Mouse (Mus musculus) retina, adult 2 months (tissue): ENCODE data around the gene Depdc5.
"Not testable (repeated sequence)": the region's sequence is repeated elsewhere in the genome, so short reads cannot be mapped to it uniquely, and the experiment has no call there.

Experiments
- DNase-seq: peaks from one replicate; pipeline ENCODE4 v3.0.0-alpha.2; 2012; ENCODE audit warnings: low read depth, low spot score

Depdc5 gene

DNA sequence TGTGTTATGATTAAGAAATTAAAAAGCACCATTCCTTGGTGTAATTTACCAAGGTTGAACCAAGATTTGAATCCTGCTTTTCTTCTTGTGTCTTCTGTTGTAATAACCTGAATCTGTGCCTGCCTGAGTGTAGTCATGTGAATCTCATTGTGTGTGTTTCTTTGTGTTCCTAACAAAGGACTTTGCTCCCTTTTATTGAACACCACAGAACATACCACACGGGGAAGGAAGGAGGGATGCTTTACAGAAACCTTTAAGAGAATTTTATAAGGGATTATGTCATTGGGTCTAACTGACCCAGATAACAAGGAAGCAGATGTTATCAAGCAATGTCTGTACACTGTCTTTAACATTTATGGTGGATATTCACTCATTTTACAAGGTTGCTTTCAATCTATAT is 44.0 kb downstream of the Depdc5 start:
- no peak for DNase-seq

DNA sequence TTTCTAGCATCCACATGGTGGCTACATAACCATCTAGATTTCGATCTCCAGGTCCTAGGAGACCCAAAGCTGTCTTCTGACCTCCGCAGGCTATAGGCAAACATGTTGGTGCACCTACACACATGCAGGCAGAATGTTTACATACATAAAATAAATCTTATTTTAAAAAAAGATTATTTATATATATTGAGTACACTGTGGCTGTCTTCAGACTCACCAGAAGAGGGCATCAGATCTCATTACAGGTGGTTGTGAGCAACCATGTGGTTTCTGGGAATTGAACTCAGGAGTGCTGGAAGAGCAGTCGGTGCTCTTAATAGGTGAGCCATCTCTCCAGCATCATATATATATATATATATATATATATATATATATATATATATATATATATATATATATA is 50.6 kb downstream of the Depdc5 start:
- DNase-seq = no peak

DNA sequence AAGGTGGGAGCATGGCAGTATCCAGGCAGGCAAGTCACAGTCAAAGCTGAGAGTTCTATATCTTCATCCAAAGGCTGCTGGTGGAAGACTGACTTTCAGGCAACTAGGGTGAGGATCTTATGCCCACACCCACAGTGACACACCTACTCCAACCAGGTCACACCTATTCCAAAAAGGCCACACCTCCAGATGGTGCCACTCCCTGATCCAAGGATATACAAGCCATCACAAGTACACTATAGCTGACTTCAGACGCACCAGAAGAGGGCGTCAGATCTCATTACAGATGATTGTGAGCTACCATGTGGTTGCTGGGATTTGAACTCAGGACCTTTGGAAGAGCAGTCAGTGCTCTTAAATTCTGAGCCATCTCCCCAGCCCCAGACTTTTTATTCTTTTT is 55.8 kb downstream of the Depdc5 start:
- DNase-seq = not testable (repeated sequence)

DNA sequence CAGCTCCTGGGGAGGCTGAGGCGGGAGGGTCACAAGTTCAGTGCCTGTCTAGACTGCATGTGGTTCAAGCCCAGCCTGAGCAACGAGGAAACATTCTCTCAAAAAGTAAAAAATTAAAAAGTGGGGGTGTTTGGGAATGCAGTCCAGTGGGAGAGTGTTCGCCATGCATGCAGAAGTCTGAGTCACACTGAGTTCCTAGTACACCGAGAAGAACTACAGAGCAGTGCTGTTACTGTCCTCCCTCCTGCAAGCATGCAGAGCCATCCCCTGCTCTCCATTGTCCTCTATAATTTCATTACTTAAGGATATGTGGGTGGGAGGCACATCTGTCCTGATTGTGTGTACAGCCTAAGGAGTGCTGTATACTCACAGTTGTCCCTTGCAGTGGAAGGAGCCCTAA is 59.4 kb downstream of the Depdc5 start:
- DNase-seq = no peak

DNA sequence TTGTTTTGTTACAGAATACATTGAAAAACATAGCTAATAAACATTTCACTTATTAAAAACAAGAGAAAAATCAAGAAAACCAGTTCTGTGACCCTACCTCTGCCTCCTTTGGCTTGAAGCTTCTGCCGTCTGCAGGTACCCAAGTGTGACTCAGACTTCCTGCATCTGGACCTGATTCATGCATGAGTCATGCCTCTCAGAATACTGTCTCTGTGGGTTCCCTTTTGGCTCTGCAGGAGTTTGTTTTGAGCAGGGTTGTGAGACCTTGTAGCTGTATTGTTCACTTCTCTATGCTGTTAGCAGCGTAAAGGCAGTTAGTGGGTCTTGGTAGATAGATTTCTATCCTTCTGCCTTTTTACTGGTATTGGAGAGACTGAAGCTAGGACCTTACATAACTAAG is 67.3 kb downstream of the Depdc5 start:
- no peak for DNase-seq

DNA sequence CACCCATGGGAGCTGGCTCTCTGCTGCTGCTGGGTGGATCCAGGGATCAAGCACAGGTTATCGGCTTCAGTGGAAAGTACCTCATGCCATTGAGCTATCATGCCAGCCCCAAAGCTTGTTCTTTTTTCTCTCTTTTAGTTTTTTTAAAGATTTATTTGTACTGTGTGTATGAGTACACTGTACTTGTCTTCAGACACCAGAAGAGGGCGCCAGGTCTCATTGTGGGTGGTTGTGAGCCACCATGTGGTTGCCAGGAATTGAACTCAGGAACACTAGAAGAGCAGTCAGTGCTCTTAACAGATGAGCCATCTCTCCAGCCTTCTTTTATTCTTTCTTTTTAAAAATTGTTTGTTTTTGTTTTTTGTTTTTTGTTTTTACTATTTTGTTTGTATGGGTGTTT is 71.2 kb downstream of the Depdc5 start:
- DNase-seq = no peak

DNA sequence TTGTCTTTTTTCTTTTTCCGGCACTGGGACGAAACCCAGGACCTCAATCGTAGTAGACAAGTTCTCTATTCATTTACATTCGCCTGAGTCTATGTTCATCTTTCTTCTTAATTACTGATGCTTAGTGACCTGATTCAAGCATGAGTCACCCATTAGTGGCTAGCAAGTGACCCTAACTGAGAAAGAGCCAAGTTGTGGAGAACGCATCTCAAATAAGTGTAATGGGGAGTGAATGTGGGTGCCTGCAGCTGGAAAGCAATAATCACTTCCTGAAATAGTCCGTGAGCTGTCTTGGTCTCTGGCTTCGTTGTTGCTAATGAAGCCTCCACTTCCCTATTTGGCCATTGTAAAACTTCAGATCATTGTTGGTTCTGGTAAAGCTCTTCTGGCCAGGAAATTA is 77.1 kb downstream of the Depdc5 start:
- no peak for DNase-seq

DNA sequence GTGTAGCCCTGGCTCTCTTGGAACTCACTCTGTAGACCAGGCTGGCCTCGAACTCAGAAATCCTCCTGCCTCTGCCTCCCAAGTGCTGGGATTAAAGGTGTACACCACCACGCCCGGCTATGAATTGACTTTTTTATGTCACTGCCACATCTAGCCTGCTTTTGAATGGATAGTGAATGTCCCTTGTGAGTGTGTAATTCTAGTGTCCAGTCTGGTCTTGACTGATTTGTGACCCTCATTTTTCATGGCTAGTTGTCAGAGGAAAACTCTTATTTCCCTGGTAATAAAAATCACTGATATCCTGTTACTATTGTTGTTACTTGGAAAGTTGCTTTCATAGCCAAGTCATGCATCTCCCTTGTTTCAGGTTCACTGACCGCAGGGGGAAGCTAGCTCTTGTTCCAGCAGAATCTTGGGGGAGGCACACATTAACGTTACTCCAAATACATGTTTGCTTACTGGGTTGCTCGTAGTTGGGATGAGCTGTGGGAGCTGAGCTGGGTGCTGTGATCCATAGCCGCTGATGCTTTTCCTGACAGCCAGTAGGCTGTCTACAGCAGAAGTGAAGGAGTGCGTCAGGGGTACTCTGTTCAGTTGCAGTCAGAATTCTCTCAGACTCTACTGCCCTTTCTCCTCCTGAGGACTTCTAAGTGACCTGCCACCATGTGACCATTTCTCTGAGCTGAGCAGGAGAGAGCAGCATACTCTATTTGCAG is 77.9 kb downstream of the Depdc5 start:
- DNase-seq = no peak

DNA sequence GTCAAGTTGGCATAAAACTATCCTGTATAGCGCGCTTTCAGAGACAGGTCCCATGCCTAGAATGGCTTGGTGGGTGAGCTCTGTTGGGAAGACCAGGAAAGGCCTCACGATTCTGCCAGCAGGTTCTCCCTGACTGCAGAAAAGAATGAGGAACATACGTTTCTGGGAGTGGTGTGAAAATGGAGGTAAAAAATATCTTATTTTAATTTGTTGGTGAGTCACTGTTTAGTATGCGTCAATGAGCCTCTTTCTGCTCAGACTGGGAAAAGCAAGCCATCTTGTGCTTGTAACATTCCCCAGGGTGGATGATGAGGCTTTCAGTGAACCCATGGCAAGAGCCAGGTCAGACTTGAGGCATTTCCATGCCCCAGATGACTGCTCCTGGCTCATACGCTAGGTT is 86.6 kb downstream of the Depdc5 start:
- DNase-seq = no peak

DNA sequence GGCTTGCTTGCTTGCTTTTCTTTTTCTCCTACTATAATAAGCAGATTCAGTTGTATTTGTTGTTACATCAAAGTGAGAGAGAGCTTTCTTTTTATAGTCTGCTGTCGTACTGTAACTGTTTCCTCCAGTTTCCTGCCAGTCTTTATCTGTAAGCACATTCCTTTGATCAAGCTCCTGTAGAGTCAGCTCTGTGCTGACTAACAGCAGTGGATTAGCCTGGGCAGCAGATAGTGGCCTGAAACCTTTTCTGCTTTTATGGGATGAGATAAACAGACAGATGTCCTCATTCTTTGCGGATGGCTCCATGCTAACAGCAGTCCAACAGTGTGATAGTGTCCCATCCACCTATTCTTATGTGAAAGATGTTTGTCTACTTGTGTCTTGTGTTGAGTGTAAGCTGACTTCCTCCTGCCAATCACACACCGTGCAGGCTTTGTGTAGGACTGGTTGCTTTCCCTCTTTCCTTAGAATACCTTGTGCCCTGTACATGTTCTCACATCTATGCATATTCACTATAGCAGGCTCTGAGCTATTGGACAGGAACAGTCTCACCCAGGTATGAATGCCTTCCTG is 87.3 kb downstream of the Depdc5 start:
- DNase-seq = no peak

DNA sequence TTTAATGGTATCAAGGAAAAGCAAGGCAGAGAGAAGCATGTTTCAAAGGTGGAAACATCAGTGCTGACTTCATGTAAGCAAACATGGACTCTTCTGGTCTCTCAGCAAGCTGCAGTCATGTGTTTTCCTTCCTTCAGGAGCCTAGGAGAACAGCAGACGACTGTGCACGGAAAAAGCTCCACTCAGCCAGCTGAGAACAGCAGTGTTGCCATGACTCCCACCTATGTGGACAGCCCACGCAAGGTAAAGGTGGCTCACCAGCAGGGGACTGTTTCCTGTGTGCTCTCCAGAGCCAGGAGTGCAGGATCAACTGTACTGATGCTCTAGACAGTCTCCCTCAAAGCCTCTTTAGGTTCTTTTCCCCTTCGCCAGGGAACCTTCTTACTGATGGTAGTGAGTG is 92.2 kb downstream of the Depdc5 start:
- DNase-seq = no peak

DNA sequence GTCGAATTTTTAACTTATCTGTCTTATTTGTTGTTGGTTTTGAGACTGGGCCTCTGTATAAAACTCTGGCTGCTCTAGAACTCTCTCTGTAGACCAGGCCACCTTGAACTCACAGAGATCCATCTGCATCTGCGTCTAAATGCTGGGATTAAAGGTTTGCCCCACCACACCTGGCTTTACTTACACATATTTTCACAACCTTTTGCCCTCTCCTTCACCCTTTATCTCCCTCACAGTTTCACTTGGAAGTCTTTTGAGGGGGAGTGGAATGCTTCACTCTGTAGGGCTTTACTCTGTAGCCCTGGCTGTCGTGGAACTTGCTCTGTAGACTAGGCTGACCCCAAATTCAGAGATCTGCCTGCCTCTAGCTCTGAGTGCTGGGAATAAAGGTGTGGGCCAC is 98.1 kb downstream of the Depdc5 start:
- DNase-seq = no peak

DNA sequence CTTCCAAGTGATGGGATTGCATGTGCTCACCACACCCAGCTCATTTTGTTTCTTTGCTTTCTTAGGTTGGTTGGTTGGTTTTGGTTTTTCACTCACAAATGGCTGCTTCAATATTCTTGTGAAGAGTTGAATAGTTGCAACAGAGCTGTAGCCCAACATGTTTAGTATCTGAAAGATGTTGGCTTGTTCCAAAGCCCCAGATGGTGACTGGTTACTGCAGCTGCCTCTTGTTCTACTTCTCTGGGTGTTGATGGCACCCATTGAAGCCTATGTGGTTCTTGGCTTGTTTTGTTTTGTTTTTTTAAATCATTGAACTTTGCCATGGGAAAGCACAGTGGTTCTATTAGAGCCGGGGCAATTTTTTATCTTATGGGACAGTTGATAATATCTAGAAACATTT is 99.1 kb downstream of the Depdc5 start:
- DNase-seq = no peak

DNA sequence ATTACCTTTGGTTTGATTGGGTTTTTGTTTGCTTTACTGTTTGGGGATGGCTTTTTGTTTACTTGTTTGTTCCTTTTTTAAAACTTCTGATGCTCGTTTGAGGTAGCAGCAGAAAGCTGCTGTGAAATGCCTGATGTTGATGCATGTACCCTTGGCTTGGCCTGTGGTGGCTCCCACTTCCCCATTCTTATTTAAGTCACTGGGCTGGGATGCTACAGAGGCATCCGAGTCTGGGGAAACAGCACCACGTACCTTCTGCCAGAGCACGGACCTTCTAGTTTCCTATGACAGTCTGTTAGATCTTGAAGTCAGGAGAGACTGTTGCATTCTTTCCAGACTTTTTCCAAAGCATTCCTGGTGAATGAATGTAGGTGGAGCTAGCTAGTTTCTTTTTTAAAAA is 113.0 kb downstream of the Depdc5 start:
- no peak for DNase-seq

DNA sequence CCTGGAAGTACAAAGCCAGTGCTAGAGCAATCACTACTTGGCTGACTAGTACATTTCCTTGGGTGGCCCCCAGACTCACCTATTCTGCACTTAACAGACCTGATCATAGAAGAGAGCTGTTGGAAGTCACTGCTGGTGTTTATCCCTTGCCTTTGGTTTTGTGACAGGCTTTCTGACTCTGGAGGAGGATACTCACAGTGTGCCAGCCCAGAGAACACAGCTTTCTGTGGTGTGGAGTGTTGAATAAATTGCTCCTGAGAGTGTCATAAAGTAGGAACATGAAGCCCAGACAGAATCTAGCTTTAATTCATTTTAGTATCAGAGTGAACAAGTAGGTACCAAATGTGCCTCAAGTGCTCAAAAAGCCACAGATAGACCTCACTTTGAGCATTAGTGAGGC is 113.7 kb downstream of the Depdc5 start:
- DNase-seq = no peak

DNA sequence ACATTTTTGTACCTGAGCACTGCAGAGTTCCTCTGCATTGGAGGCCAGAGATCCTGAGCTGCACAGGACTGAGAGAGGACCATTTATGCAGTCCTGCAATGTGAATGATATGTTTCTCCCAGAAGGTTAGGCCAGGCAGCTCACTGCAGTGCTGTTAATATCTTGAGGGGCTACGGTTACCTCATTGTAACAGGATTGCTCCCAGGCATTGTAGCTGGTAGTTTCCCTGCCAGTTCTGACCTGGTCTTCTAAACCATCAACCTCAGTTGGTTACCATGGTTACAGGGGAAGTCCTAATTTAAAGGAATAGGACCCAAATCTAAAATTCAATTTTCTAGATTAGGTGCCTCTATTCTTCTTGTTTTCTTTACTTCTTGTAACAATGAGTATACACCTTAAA is 121.9 kb downstream of the Depdc5 start:
- no peak for DNase-seq

DNA sequence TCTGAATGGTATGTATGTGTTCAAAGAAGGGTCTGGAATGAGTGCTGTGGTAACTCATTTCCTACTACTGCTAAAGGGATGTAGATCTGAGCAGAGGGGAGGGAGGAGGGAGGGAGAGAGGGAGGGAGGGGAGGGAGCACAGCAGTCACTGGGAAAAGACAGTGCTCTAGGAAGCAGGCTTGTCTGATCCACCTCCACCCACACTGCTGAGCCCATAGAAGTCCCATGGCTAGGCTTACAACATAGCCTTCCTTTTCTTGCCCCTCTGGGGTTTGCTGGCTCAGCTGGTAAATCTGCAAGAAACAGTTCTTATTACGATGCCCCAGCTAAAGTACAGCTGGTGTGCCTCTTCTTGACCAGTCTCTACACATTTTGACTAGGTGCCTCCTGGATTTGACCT is 124.4 kb downstream of the Depdc5 start:
- no peak for DNase-seq

DNA sequence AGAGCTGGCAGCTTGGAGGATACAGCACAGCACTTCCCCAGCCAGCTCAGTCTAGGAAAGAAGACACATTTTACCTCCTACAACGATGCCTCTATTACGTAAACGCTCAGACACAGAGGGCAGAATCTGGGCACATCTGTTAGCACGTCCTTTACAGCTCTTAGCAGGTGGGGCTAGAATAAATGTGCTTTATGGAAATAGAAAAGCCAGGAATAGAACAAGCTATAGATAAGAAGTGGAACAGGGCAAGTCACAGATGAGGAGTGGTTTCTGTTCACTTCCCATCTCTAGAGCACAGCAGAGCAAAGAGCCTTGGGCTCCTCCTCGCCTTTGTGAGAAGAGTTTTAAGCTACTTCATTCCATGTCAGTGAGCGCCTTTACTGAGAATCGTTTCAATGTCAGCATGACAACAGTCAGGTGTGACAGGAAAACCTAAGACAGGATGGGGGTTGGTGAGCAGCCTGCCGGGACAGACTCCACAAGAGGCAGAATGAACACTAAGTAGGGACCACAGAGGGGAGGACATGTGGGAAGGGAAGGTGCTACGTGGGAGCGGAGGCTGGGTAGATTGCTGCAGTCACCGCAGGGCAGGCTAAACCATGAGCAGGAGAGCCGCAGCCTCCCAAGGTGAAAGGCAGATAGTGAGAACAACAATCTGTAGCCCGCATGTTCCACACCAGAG is 126.6 kb downstream of the Depdc5 start:
- DNase-seq = no peak

DNA sequence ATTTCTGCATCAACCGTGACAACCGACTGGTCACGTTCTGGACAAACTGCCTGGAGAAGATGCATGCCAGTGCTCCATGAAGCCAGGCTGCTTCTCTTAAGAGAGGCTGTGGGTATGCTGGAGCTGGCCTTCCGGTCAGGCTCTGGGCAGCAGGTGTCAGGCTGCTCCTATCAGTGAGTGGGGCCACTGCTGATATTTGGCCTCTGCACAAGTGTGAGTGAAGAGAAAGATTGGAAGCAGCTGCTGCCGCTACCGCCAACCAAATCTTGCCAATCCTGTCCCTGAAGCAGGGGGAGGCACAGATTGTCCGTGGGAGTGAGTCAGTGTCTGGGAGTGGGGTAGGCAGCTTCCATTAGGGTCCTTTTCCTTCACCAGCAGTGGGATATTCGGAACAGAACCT is 127.7 kb downstream of the Depdc5 start:
- DNase-seq = no peak

DNA sequence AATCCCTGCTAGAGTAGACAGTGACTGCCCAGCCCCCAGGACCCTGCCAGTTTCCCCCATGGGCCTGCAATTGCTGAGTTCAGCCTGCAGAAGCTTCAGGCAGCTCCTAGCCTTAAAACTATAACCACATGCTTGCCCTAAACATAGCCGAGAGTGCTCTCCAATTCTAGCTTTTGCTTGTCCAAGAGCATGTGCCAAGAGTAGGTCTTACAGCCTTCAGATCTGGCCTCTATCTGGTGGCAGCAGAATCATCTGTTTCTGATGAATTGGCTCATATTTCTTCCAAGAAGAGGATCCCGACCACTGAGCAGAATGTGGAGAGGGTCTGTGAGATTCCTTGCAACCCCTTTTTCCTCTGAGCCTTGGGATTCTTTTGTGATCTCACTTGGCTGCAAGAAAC is 131.0 kb downstream of the Depdc5 start:
- DNase-seq = no peak

DNA sequence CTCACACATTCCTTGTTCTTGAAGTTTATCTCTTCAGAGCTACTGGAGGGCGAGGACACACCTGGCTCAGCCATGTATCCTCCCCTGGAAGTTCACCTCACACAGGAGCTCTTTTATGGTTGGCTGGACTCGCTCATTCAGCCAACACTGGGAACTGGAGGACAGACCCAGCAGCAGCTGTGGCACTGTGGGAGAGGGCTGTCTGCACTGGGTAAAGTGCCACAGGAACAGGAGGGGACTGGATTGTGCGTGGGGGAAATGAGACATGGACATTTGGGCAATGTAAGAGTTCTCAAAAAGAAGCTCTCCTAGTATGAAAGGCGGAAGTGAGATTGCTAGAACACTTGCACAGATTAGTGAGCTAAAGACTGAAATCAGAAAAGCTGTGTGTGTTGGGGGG is 132.3 kb downstream of the Depdc5 start:
- no peak for DNase-seq

DNA sequence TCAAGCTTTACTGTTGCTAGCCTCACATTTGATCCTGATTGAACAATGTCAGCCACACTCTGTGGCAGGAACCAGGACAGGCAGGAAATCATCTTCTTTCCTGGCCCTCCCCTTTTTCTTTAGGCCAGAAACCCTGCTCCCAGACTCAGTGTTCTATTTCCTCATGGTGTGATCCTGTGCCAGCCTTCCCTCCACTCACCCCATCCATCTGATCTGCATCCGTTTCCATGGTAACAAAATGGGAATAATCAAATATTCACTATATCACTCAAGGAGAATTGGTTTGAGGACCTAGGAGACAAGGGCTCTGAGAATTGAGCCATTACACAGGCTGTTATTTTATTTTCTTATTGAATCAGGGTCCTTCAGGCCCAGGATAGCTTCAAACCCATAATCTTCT is 133.1 kb downstream of the Depdc5 start:
- no peak for DNase-seq

DNA sequence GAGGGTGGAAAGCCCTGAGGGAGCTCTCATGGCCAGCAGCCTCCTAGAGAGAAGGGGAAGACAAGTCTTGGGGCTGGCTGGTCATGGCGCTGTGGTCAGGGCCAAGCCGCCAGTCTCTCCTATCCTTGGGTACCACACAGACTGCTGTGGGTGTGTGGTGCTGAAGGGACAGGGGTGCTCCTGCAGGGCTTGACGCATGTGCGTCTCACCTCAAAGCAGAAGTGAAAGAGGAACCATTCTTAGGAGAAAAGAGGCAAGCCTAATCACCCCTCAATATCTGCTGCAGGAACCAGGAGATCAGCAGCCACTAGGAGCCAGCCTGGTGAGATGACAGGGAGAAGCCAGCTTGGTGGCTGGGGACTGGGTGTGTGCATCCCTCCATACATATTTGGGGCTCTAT is 134.2 kb downstream of the Depdc5 start:
- DNase-seq = no peak
